Mouse (Mus musculus) kidney, adult 2 months (tissue): ENCODE measurements around the gene Qrich2. TPM values are rescaled to one million over a fixed set of nuclear protein-coding genes. Genes with fewer than 3 reads are reported as not detected.

Source experiments
- DNase-seq: peaks from one replicate; pipeline ENCODE4 v3.0.0; 2021
- H3K27ac ChIP-seq: fragments of 200-500 bp; 2 replicates; pipeline ENCODE4 v1.5.1; 2012; ENCODE audit warnings: low read depth, low read length, control low read depth, inconsistent platforms; ENCODE audit not compliant: insufficient read depth
- H3K27me3 ChIP-seq: fragments of 200-500 bp; replicated peaks from 2 replicates; pipeline ENCODE4 v1.6.1; 2012; ENCODE audit warnings: mild to moderate bottlenecking, moderate library complexity, low read length, inconsistent platforms; ENCODE audit not compliant: control insufficient read depth, insufficient read depth
- H3K36me3 ChIP-seq: fragments of 200-500 bp; 2 replicates; pipeline ENCODE4 v1.6.1; 2012; ENCODE audit warnings: mild to moderate bottlenecking, moderate library complexity, low read length, inconsistent platforms; ENCODE audit not compliant: control insufficient read depth, insufficient read depth
- H3K4me1 ChIP-seq: fragments of 200-500 bp; 2 replicates; pipeline ENCODE4 v1.6.1; 2011; ENCODE audit warnings: low read length; ENCODE audit not compliant: control insufficient read depth, insufficient read depth
- H3K4me3 ChIP-seq: fragments of 200-500 bp; 2 replicates; pipeline ENCODE4 v1.5.1; 2011; ENCODE audit warnings: mild to moderate bottlenecking, low read depth, low read length, control low read depth; ENCODE audit not compliant: insufficient read depth
- CTCF ChIP-seq: fragments of 200-500 bp; conservative IDR thresholded peaks from 2 replicates; pipeline ENCODE4 v1.5.1; 2011; ENCODE audit warnings: low read depth, mild to moderate bottlenecking, control low read depth, low read length, moderate library complexity, mixed read lengths; ENCODE audit not compliant: insufficient read depth, insufficient read length
- POLR2A ChIP-seq: fragments of 200-500 bp; IDR thresholded peaks from one replicate; pipeline ENCODE4 v1.6.1; 2011; ENCODE audit warnings: low read depth, low read length, control low read depth
- WGBS: fragments of 180-500 bp; shearing (Covaris S2); methylation state at CpG from one replicate; pipeline ENCODE4 v1.1.7; 2018; 5-methylcytosine and 5-hydroxymethylcytosine counted together
- polyA plus RNA-seq: library from polyadenylated mRNA; depleted of rRNA; stranded (reverse); fragments of >200 nt; gene quantifications from 2 replicates; pipeline ENCODE4 v1.2.3, GENCODE M21; 2012; rRNA removed

Qrich2 gene
- polyA plus RNA-seq, 1 experiment, result 0.08 TPM

DNA sequence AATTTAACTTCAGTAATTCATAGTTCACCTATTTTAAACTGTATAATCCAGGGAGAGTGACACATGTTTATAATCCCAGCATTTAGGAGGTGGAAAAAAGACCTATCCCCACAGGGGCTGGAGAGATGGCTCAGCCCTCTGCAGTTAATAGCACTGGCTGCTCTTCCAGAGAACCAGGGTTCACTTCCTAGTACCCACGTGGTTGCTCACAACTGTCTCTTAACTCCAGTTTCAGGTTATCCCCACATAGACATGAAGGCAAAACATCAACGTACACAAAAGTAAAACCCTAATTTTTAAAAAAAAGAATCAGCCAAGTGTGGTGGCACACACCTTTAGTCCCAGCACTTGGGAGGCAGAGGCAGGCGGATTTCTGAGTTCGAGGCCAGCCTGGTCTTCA is 60.4 kb downstream of the Qrich2 start:
- Histone ChIP-seq H3K4me1 (no peaks in the 10 kb centered on the region), H3K36me3 (no peaks in the 10 kb centered on the region), H3K27ac (no peak overlapping the region), H3K4me3 (no peak overlapping the region), H3K27me3 (no peaks in the 10 kb centered on the region)
- no peak for TF ChIP-seq CTCF
- no peak for TF ChIP-seq POLR2A
- DNase-seq, result no peak
- WGBS, result 81% methylated on average over 4 of the region's 4 CpGs

DNA sequence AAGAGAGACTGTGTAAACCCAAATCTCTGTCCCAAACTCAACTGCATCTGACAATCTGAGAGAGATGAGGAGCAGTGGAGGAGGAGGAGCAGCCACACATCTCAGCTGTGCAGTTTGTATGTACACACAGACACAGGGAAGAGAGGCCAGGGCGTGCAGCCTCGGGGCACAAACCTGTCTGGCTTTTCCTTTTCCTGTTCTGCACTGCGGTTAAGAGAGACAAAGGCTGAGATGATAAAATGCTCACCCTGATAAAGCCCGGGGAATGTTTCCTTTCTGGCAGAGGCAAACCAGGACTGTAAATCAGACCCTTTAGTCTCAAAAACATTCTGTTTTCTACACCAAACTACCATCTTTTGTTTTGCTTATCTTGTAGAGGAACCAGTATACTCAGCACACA is 65.5 kb downstream of the Qrich2 start:
- H3K4me3 ChIP-seq, result no peak overlapping the region
- H3K27me3 ChIP-seq, result no peaks in the 10 kb centered on the region
- TF ChIP-seq POLR2A (no peak), CTCF (no peak)
- 0 out of 2 replicates have a peak overlapping the region, but pooled peaks have one; percentile 11 for H3K27ac ChIP-seq
- no peaks in the 10 kb centered on the region for H3K36me3 ChIP-seq
- WGBS, result 44% methylated on average over 4 of the region's 4 CpGs
- peak; percentile 52 for DNase-seq
- H3K4me1 ChIP-seq, result no peaks in the 10 kb centered on the region

DNA sequence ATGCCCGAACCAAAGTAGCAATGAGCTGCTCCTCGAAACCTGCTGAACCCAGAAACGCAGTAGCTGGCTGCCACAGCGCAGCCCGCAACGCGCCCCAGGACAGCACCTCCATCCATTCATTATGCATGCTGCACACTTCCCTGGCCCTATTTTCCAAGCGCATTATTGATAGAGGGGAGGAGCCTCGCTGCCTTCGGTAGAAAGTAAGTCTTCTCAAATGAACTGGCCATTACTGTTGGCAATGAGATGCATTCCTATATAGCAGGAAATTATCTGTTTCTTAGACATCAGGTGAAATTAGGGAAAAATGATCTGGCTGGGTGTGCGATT is 67.7 kb downstream of the Qrich2 start:
- Histone ChIP-seq H3K27me3 (no peaks in the 10 kb centered on the region), H3K27ac (no peak overlapping the region), H3K4me3 (no peak overlapping the region), H3K36me3 (no peaks in the 10 kb centered on the region), H3K4me1 (no peaks in the 10 kb centered on the region)
- DNase-seq, result no peak
- TF ChIP-seq POLR2A (no peak), CTCF (no peak)
- WGBS, result 76% methylated on average over 11 of the region's 11 CpGs

DNA sequence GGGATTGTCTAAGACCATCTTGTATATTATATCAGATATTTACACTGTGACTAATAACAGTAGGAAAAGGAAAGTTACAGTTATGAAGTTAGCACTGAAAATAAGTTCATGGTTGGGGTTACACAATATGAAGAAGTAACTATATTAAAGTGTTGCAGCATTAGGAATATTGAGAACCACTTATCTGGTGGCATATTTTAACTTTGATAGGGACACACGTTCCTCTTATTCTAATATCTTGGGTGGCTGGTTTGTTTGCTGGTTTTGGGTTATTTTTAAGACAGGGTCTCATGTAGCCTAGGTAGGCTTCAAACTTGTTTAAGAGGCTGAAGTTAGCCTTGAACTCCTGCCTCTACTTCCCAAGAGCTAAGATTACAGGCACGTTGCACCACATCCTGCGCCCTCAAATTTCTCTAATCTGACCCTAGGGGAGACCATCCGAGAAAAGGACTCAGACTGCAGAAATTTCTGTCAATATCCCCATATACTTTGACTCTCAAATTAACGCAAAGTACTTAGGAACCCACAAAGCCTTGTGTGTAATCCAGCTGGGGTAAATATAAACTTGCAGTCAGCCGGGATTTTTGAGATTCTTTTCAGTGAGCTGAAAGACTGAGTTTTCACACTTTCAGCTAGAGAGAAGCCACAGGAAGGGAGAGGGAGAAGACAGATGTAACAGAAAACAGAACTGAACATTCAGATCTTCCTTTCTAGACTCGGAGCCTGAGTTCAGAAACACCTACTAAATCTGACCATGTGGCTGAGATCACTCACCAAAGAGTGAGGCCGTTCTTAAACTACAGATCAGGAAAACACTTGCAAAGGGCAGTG is 68.3 kb downstream of the Qrich2 start:
- H3K36me3 ChIP-seq, result no peaks in the 10 kb centered on the region
- TF ChIP-seq CTCF (no peak), POLR2A (no peak)
- H3K27ac ChIP-seq, result no peak overlapping the region
- H3K4me3 ChIP-seq, result no peak overlapping the region
- WGBS, result 63% methylated on average over 8 of the region's 8 CpGs
- H3K27me3 ChIP-seq, result no peaks in the 10 kb centered on the region
- no peak for DNase-seq
- no peaks in the 10 kb centered on the region for H3K4me1 ChIP-seq

DNA sequence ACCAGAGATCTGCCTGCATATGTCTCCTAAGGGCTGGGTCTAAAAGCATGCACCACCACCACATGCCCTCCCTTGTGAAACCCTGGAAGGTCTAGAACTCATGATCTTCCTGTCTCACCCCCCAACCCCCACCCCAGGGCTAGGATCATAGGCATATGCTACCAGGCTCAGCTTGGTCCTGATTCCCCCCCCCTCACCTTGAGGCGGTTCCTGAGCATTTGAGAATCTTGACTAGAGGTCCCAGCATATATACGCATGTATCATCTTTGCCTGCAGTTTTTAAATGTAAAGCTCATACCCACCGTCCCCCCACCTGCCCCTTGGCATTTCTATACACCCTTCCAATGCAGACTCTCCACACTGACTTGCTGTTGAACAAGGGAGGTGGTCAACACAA is 69.1 kb downstream of the Qrich2 start:
- TF ChIP-seq CTCF (no peak), POLR2A (no peak)
- no peaks in the 10 kb centered on the region for H3K4me1 ChIP-seq
- H3K27ac ChIP-seq, result no peak overlapping the region
- H3K4me3 ChIP-seq, result no peak overlapping the region
- DNase-seq, result no peak
- no peaks in the 10 kb centered on the region for H3K36me3 ChIP-seq
- WGBS, result 95% methylated on average over 3 of the region's 3 CpGs
- H3K27me3 ChIP-seq, result no peaks in the 10 kb centered on the region

DNA sequence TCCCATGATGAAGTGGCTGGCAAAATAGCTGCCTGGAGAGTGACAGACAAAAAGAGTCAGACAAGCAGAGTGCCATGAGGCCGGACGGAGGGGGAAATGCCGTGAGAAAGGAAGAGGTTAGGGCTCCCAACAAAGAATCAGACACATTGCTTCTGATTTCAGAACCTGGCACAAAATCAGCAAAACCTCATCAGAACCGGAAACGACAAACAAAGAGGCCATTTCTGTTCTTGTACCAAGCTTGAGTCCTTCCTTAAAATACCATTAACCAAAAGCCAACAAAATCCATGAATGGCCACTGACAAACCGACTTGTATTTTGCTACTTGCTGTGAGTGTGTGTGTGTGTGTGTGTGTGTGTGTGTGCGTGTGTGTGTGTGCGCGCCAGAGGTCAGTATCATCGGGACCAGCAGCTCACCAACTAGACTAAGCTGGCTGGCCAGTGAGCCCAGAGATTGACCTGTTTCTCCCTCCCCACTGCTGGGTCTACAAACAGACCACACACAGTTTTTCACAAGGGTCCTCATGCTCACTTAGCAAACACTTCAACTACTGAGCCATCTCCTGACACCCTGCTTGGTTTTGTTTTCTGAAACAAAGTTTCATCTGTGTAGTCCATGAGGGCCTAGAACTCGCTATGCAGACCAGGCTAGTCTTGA is 69.6 kb downstream of the Qrich2 start:
- no peaks in the 10 kb centered on the region for H3K27me3 ChIP-seq
- TF ChIP-seq POLR2A (no peak), CTCF (no peak)
- peak; percentile 54 for DNase-seq
- H3K36me3 ChIP-seq, result no peaks in the 10 kb centered on the region
- WGBS, result 82% methylated on average over 11 of the region's 11 CpGs
- H3K4me1 ChIP-seq, result no peaks in the 10 kb centered on the region
- H3K4me3 ChIP-seq, result 0 out of 2 replicates have a peak overlapping the region, but pooled peaks have one; percentile 1
- H3K27ac ChIP-seq, result peak overlapping the region; percentile 33

DNA sequence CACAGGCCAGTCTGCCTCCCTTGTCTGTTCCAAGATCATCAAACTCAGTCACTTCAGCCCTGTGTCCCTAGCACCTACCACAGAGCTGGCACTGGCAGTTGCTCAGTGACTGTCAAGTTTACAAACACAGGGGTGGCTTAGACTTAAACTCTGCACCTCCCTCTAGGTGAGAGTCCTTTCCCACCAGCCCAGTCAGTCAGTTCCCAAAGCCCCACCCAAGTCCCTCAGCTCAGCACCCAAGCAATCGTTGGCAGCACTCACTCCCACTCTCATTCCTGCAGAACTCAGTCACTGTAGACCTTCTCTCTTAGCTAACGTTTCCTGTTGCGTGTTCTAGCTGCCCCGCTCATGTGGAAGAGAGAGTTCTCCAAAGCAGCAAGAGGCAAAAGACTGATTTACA is 71.3 kb downstream of the Qrich2 start:
- DNase-seq, result no peak
- Histone ChIP-seq H3K4me1 (no peaks in the 10 kb centered on the region), H3K36me3 (no peaks in the 10 kb centered on the region), H3K27me3 (no peaks in the 10 kb centered on the region), H3K27ac (peak overlapping the region; percentile 88), H3K4me3 (peak overlapping the region; percentile 27; the same call in 1 of the 2 replicates)
- TF ChIP-seq POLR2A, result no peak
- no peak for TF ChIP-seq CTCF
- 45% methylated on average over 4 of the region's 4 CpGs for WGBS

Other genes starting within 250 kb of the Qrich2 start
- gene Evpl, start 228.2 kb downstream of the Qrich2 start, polyA plus RNA-seq, result 6.8 and 7.1 TPM in 2 replicates
- gene Srp68, start 192.0 kb downstream of the Qrich2 start, polyA plus RNA-seq, result 53.7 and 53.8 TPM in 2 replicates
- gene Galr2, start 185.3 kb downstream of the Qrich2 start, polyA plus RNA-seq, result 3.3 and 5.3 TPM in 2 replicates
- 33.2 and 33.5 TPM in 2 replicates for gene Exoc7, start 159.0 kb downstream of the Qrich2 start, polyA plus RNA-seq
- 0.80 and 1.0 TPM in 2 replicates for gene Foxj1, start 130.8 kb downstream of the Qrich2 start, polyA plus RNA-seq
- 2.5 and 2.9 TPM in 2 replicates for gene Rnf157, start 53.2 kb downstream of the Qrich2 start, polyA plus RNA-seq
- 195 and 211 TPM in 2 replicates for gene Ubald2, start 32.1 kb downstream of the Qrich2 start, polyA plus RNA-seq
- gene Prpsap1, start 28.0 kb upstream of the Qrich2 start, polyA plus RNA-seq, result 87.5 and 91.1 TPM in 2 replicates
- 9.9 and 12.0 TPM in 2 replicates for gene Sphk1, start 64.7 kb upstream of the Qrich2 start, polyA plus RNA-seq
- gene Ube2o, start 115.2 kb upstream of the Qrich2 start, polyA plus RNA-seq, result 10.3 and 10.8 TPM in 2 replicates
- not detected in 2 replicates for gene Aanat, start 120.2 kb upstream of the Qrich2 start, polyA plus RNA-seq
- 18.0 and 19.1 TPM in 2 replicates for gene Rhbdf2, start 160.8 kb upstream of the Qrich2 start, polyA plus RNA-seq
- 0.44 and 0.52 TPM in 2 replicates for gene Prcd, start 187.3 kb upstream of the Qrich2 start, polyA plus RNA-seq
- 16.2 and 21.0 TPM in 2 replicates for gene Cygb, start 188.1 kb upstream of the Qrich2 start, polyA plus RNA-seq